In genomic region chr19:31991057-31991456, GRCm38 (mm10) we compare ENCODE assay signal across 34 mouse cellular contexts.
"Had no signal": no experiment of that assay in that cellular context is flagged by ENCODE, and none has a peak within 500 bp of the region (broad histone marks: within the 10 kb centered on the region; RNA-seq: fewer than 3 reads in every experiment).

No protein-coding gene starts in this region.

- ATAC-seq: hindbrain, embryonic 16.5 days; hindbrain, postnatal 0 days; inflammation-experienced regulatory T-cells, adult 6 months; intestine, embryonic 15.5 days; intestine, embryonic 16.5 days; intestine, postnatal 0 days had no signal

- H3K4me3 ChIP-seq: heart, embryonic 10.5 days; heart, embryonic 12.5 days; heart, embryonic 13.5 days; heart, embryonic 15.5 days; hindbrain, embryonic 10.5 days; hindbrain, embryonic 12.5 days; hindbrain, embryonic 13.5 days; hindbrain, embryonic 15.5 days; intestine, embryonic 15.5 days; kidney, embryonic 15.5 days; layer of hippocampus, adult 2 months had no signal

- DNase-seq: heart, postnatal 10 days; heart, postnatal 14 days; heart, postnatal 36 days; heart, postnatal 4 days; kidney, adult 11 months; kidney, adult 18-20 months; kidney, adult 2 months; kidney, adult 8-10 months; kidney, adult 9 months; kidney, postnatal 10 days; kidney, postnatal 14 days; kidney, postnatal 25 days; kidney, postnatal 36 days; kidney, postnatal 4 days; layer of hippocampus, adult 9-11 months; layer of hippocampus, postnatal 36 days had no signal

- H3K36me3 ChIP-seq: heart, embryonic 10.5 days; heart, embryonic 12.5 days; heart, embryonic 15.5 days; hindbrain, embryonic 10.5 days; hindbrain, embryonic 12.5 days; hindbrain, embryonic 13.5 days; hindbrain, embryonic 15.5 days; intestine, embryonic 15.5 days; kidney, embryonic 15.5 days had no signal

- H3K27me3 ChIP-seq: heart, embryonic 12.5 days; heart, embryonic 13.5 days; heart, embryonic 15.5 days; hindbrain, embryonic 12.5 days; hindbrain, embryonic 13.5 days; hindbrain, embryonic 15.5 days; intestine, embryonic 15.5 days; kidney, embryonic 15.5 days had no signal

- H3K27ac ChIP-seq: heart, embryonic 10.5 days; heart, embryonic 13.5 days; heart, embryonic 15.5 days; hindbrain, embryonic 10.5 days; hindbrain, embryonic 12.5 days; hindbrain, embryonic 13.5 days; hindbrain, embryonic 14.5 days; hindbrain, embryonic 15.5 days; hindbrain, postnatal 0 days; intestine, embryonic 15.5 days; kidney, embryonic 15.5 days; kidney, postnatal 0 days; layer of hippocampus, adult 2 months had no signal

- H3K9me3 ChIP-seq: heart, embryonic 10.5 days; heart, embryonic 12.5 days; heart, embryonic 13.5 days; heart, embryonic 15.5 days; hindbrain, embryonic 10.5 days; hindbrain, embryonic 12.5 days; hindbrain, embryonic 13.5 days; hindbrain, embryonic 15.5 days; intestine, embryonic 15.5 days; kidney, embryonic 15.5 days had no signal

- H3K4me1 ChIP-seq: heart, embryonic 10.5 days; heart, embryonic 12.5 days; heart, embryonic 13.5 days; heart, embryonic 15.5 days; hindbrain, embryonic 10.5 days; hindbrain, embryonic 12.5 days; hindbrain, embryonic 13.5 days; hindbrain, embryonic 15.5 days; intestine, embryonic 15.5 days; kidney, embryonic 15.5 days had no signal
